Mouse (Mus musculus): Measurements from ENCODE around the gene Tm9sf2. TPM values are rescaled to one million over a fixed set of nuclear protein-coding genes. Genes with fewer than 3 reads are reported as not detected.

Tm9sf2 gene
- polyA plus RNA-seq, 1 experiment: 163 TPM

GRCm38 (mm10) chr14:122189901-122190300, 83.1 kb downstream of the Tm9sf2 start:
- Histone ChIP-seq H3K27me3 (ENCODE audit: control insufficient read depth, insufficient read depth, low read length) (no peaks in the 10 kb centered on the region), H3K36me3 (ENCODE audit: control insufficient read depth, insufficient read depth, low read length) (no peaks in the 10 kb centered on the region), H3K27ac (ENCODE audit: control insufficient read depth, insufficient read depth, low read depth, low read length) (no peak overlapping the region), H3K4me1 (ENCODE audit: control insufficient read depth, insufficient read depth, low read length) (no peaks in the 10 kb centered on the region), H3K4me3 (ENCODE audit: control insufficient read depth, low read depth, low read length) (no peak overlapping the region)
- no peak for TF ChIP-seq POLR2A (IDR thresholded peaks at IDR 0.05; ENCODE audit: control insufficient read depth, low read depth, low read length)
- TF ChIP-seq CTCF (IDR thresholded peaks at IDR 0.05; ENCODE audit: control insufficient read depth, insufficient read depth, insufficient replicate concordance, low read depth, low read length): no peak

GRCm38 (mm10) chr14:122190527-122190926, 83.7 kb downstream of the Tm9sf2 start:
- Histone ChIP-seq H3K4me1 (ENCODE audit: control insufficient read depth, insufficient read depth, low read length) (no peaks in the 10 kb centered on the region), H3K27ac (ENCODE audit: control insufficient read depth, insufficient read depth, low read depth, low read length) (no peak overlapping the region), H3K27me3 (ENCODE audit: control insufficient read depth, insufficient read depth, low read length) (no peaks in the 10 kb centered on the region), H3K36me3 (ENCODE audit: control insufficient read depth, insufficient read depth, low read length) (no peaks in the 10 kb centered on the region), H3K4me3 (ENCODE audit: control insufficient read depth, low read depth, low read length) (no peak overlapping the region)
- TF ChIP-seq POLR2A (IDR thresholded peaks at IDR 0.05; ENCODE audit: control insufficient read depth, low read depth, low read length) (no peak), CTCF (IDR thresholded peaks at IDR 0.05; ENCODE audit: control insufficient read depth, insufficient read depth, insufficient replicate concordance, low read depth, low read length) (no peak)

GRCm38 (mm10) chr14:122190941-122191510, 84.2 kb downstream of the Tm9sf2 start:
- Histone ChIP-seq H3K27ac (ENCODE audit: control insufficient read depth, insufficient read depth, low read depth, low read length) (no peak overlapping the region), H3K36me3 (ENCODE audit: control insufficient read depth, insufficient read depth, low read length) (no peaks in the 10 kb centered on the region), H3K4me1 (ENCODE audit: control insufficient read depth, insufficient read depth, low read length) (no peaks in the 10 kb centered on the region), H3K4me3 (ENCODE audit: control insufficient read depth, low read depth, low read length) (no peak overlapping the region), H3K27me3 (ENCODE audit: control insufficient read depth, insufficient read depth, low read length) (no peaks in the 10 kb centered on the region)
- no peak for TF ChIP-seq POLR2A (IDR thresholded peaks at IDR 0.05; ENCODE audit: control insufficient read depth, low read depth, low read length)
- TF ChIP-seq CTCF (IDR thresholded peaks at IDR 0.05; ENCODE audit: control insufficient read depth, insufficient read depth, insufficient replicate concordance, low read depth, low read length): peak; percentile 72; the same call in 1 of the 2 replicates

- no peaks in the 10 kb centered on the region for H3K36me3 ChIP-seq (ENCODE audit: control insufficient read depth, insufficient read depth, low read length)
- no peak overlapping the region for H3K27ac ChIP-seq (ENCODE audit: control insufficient read depth, insufficient read depth, low read depth, low read length)
- H3K4me1 ChIP-seq (ENCODE audit: control insufficient read depth, insufficient read depth, low read length): no peaks in the 10 kb centered on the region
- no peak for TF ChIP-seq POLR2A (IDR thresholded peaks at IDR 0.05; ENCODE audit: control insufficient read depth, low read depth, low read length)
- no peak for TF ChIP-seq CTCF (IDR thresholded peaks at IDR 0.05; ENCODE audit: control insufficient read depth, insufficient read depth, insufficient replicate concordance, low read depth, low read length)
- no peak overlapping the region for H3K4me3 ChIP-seq (ENCODE audit: control insufficient read depth, low read depth, low read length)
- H3K27me3 ChIP-seq (ENCODE audit: control insufficient read depth, insufficient read depth, low read length): no peaks in the 10 kb centered on the region
These were observed 87.8 kb downstream of the Tm9sf2 start for GRCm38 (mm10) chr14:122194630-122195029.

GRCm38 (mm10) chr14:122196851-122197250, 90.0 kb downstream of the Tm9sf2 start:
- no peaks in the 10 kb centered on the region for H3K36me3 ChIP-seq (ENCODE audit: control insufficient read depth, insufficient read depth, low read length)
- TF ChIP-seq POLR2A (IDR thresholded peaks at IDR 0.05; ENCODE audit: control insufficient read depth, low read depth, low read length) (no peak), CTCF (IDR thresholded peaks at IDR 0.05; ENCODE audit: control insufficient read depth, insufficient read depth, insufficient replicate concordance, low read depth, low read length) (no peak)
- no peak overlapping the region for H3K4me3 ChIP-seq (ENCODE audit: control insufficient read depth, low read depth, low read length)
- H3K4me1 ChIP-seq (ENCODE audit: control insufficient read depth, insufficient read depth, low read length): no peaks in the 10 kb centered on the region
- H3K27me3 ChIP-seq (ENCODE audit: control insufficient read depth, insufficient read depth, low read length): no peaks in the 10 kb centered on the region
- no peak overlapping the region for H3K27ac ChIP-seq (ENCODE audit: control insufficient read depth, insufficient read depth, low read depth, low read length)

GRCm38 (mm10) chr14:122200247-122200885, 93.5 kb downstream of the Tm9sf2 start:
- Histone ChIP-seq H3K4me1 (ENCODE audit: control insufficient read depth, insufficient read depth, low read length) (no peaks in the 10 kb centered on the region), H3K36me3 (ENCODE audit: control insufficient read depth, insufficient read depth, low read length) (no peaks in the 10 kb centered on the region), H3K27ac (ENCODE audit: control insufficient read depth, insufficient read depth, low read depth, low read length) (no peak overlapping the region), H3K4me3 (ENCODE audit: control insufficient read depth, low read depth, low read length) (no peak overlapping the region), H3K27me3 (ENCODE audit: control insufficient read depth, insufficient read depth, low read length) (no peaks in the 10 kb centered on the region)
- no peak for TF ChIP-seq CTCF (IDR thresholded peaks at IDR 0.05; ENCODE audit: control insufficient read depth, insufficient read depth, insufficient replicate concordance, low read depth, low read length)
- no peak for TF ChIP-seq POLR2A (IDR thresholded peaks at IDR 0.05; ENCODE audit: control insufficient read depth, low read depth, low read length)

GRCm38 (mm10) chr14:122209177-122209576, 102.3 kb downstream of the Tm9sf2 start:
- no peak overlapping the region for H3K27ac ChIP-seq (ENCODE audit: control insufficient read depth, insufficient read depth, low read depth, low read length)
- H3K4me3 ChIP-seq (ENCODE audit: control insufficient read depth, low read depth, low read length): no peak overlapping the region
- H3K27me3 ChIP-seq (ENCODE audit: control insufficient read depth, insufficient read depth, low read length): no peaks in the 10 kb centered on the region
- H3K36me3 ChIP-seq (ENCODE audit: control insufficient read depth, insufficient read depth, low read length): no peaks in the 10 kb centered on the region
- no peaks in the 10 kb centered on the region for H3K4me1 ChIP-seq (ENCODE audit: control insufficient read depth, insufficient read depth, low read length)
- TF ChIP-seq POLR2A (IDR thresholded peaks at IDR 0.05; ENCODE audit: control insufficient read depth, low read depth, low read length) (no peak), CTCF (IDR thresholded peaks at IDR 0.05; ENCODE audit: control insufficient read depth, insufficient read depth, insufficient replicate concordance, low read depth, low read length) (no peak)

Other genes starting within 250 kb of the Tm9sf2 start
- 95.8 and 107 TPM in 2 replicates for gene Ubac2, start 228.4 kb upstream of the Tm9sf2 start, polyA plus RNA-seq (2012; rRNA removed)
- 0.24 and 0.26 TPM in 2 replicates for gene Gpr18, start 191.3 kb upstream of the Tm9sf2 start, polyA plus RNA-seq (2012; rRNA removed)
- 0.15 and 0.20 TPM in 2 replicates for gene Gpr183, start 141.8 kb upstream of the Tm9sf2 start, polyA plus RNA-seq (2012; rRNA removed)
- gene Timm8a2, start 72.4 kb upstream of the Tm9sf2 start, polyA plus RNA-seq (2012; rRNA removed): 22.7 and 25.2 TPM in 2 replicates
- gene Clybl, start 74.7 kb downstream of the Tm9sf2 start, polyA plus RNA-seq (2012; rRNA removed): 2.0 and 2.2 TPM in 2 replicates

Data from testis, adult 2 months (tissue).